Mouse (Mus musculus) MEL (cell line): ENCODE results near the gene Mta3. TPM values are rescaled to one million over a fixed set of nuclear protein-coding genes. Genes with fewer than 3 reads are reported as not detected.

ENCODE experiments used
- DNase-seq: peaks from one replicate; pipeline ENCODE4 v3.0.0; 2011; ENCODE audit warnings: low read depth, low spot score
- H3K27ac ChIP-seq: 2 replicates; pipeline ENCODE4 v1.5.1; 2012; ENCODE audit warnings: low read depth, mild to moderate bottlenecking, control low read depth, low read length, moderate library complexity; ENCODE audit not compliant: control insufficient read depth
- H3K27me3 ChIP-seq, 2 experiments: fragments of 150-350 bp in 1 of 2; sonication (generic) in 1 of 2; 2 replicates each; pipeline ENCODE4 v1.6.1; 2012; ENCODE audit warnings: low read length in 2 of 2, mild to moderate bottlenecking in 2 of 2, improper control_type of control experiment in 1 of 2, moderate library complexity in 1 of 2; ENCODE audit not compliant: insufficient read depth in 2 of 2, control insufficient read depth in 1 of 2
- H3K36me3 ChIP-seq, 2 experiments: 2 replicates each; pipeline ENCODE4 v1.6.1; 2012 to 2014; ENCODE audit warnings: low read length in 2 of 2, improper control_type of control experiment in 1 of 2, inconsistent platforms in 1 of 2, mild to moderate bottlenecking in 1 of 2; ENCODE audit not compliant: insufficient read depth in 2 of 2, control insufficient read depth in 1 of 2
- H3K4me1 ChIP-seq, 2 experiments: fragments of 150-350 bp in 1 of 2; sonication (generic) in 1 of 2; 2 replicates each; pipeline ENCODE4 v1.6.1; 2012; ENCODE audit warnings: low read length in 2 of 2, improper control_type of control experiment in 1 of 2, mild to moderate bottlenecking in 1 of 2; ENCODE audit not compliant: insufficient read depth in 2 of 2, control insufficient read depth in 1 of 2
- H3K4me3 ChIP-seq, 2 experiments: fragments of 150-350 bp in 1 of 2; sonication (generic) in 1 of 2; 2 replicates each; pipeline ENCODE4 v1.5.1; 2012; ENCODE audit warnings: low read depth in 2 of 2, low read length in 2 of 2, mild to moderate bottlenecking in 2 of 2, moderate library complexity in 2 of 2, control low read depth in 1 of 2, improper control_type of control experiment in 1 of 2; ENCODE audit not compliant: control insufficient read depth in 1 of 2, insufficient read depth in 1 of 2
- H3K79me2 ChIP-seq: 2 replicates; pipeline ENCODE4 v1.6.1; 2012; ENCODE audit warnings: mild to moderate bottlenecking, low read length, moderate library complexity; ENCODE audit not compliant: control insufficient read depth, poor library complexity, insufficient read depth
- H3K9ac ChIP-seq: 2 replicates; pipeline ENCODE4 v1.6.1; 2012; ENCODE audit warnings: low read depth, mild to moderate bottlenecking, control low read depth, low read length, moderate library complexity; ENCODE audit not compliant: control insufficient read depth, poor library complexity, severe bottlenecking
- H3K9me3 ChIP-seq: fragments of 150-350 bp; sonication (generic); replicated peaks from 2 replicates; pipeline ENCODE4 v1.6.1; 2012; ENCODE audit warnings: mild to moderate bottlenecking, low read length, improper control_type of control experiment, moderate library complexity; ENCODE audit not compliant: insufficient read depth
- BHLHE40 ChIP-seq: IDR thresholded peaks from 2 replicates; pipeline ENCODE4 v1.6.1; 2012; ENCODE audit warnings: low read depth, mild to moderate bottlenecking, inconsistent platforms, low read length, improper control_type of control experiment, borderline replicate concordance
- CHD1 ChIP-seq: IDR thresholded peaks from 2 replicates; pipeline ENCODE4 v1.6.1; 2012; ENCODE audit warnings: low read depth, mild to moderate bottlenecking, inconsistent platforms, low read length, improper control_type of control experiment
- CHD2 ChIP-seq: IDR thresholded peaks from 2 replicates; pipeline ENCODE4 v1.6.1; 2011; ENCODE audit warnings: low read length, improper control_type of control experiment
- CTCF ChIP-seq, 3 experiments: IDR thresholded peaks in 2 of 3; conservative IDR thresholded peaks in 1 of 3; 2 replicates each; pipeline ENCODE4 v1.5.1; 2011 to 2012; ENCODE audit warnings: low read length in 3 of 3, low read depth in 2 of 3, mild to moderate bottlenecking in 2 of 3, improper control_type of control experiment in 1 of 3, inconsistent platforms in 1 of 3, mixed read lengths in 1 of 3, moderate library complexity in 1 of 3; ENCODE audit not compliant: control insufficient read depth in 1 of 3, insufficient read depth in 1 of 3, poor library complexity in 1 of 3, severe bottlenecking in 1 of 3
- ETS1 ChIP-seq: IDR thresholded peaks from 2 replicates; pipeline ENCODE4 v1.6.1; 2012; ENCODE audit warnings: low read depth, mild to moderate bottlenecking, inconsistent platforms, low read length, improper control_type of control experiment, moderate library complexity
- JUND ChIP-seq: IDR thresholded peaks from 2 replicates; pipeline ENCODE4 v1.6.1; 2011; ENCODE audit warnings: low read depth, mild to moderate bottlenecking, improper control_type of control experiment, low read length
- MAFK ChIP-seq: IDR thresholded peaks from 2 replicates; pipeline ENCODE4 v1.6.1; 2011; ENCODE audit warnings: low read depth, mild to moderate bottlenecking, low read length, improper control_type of control experiment, borderline replicate concordance
- MAZ ChIP-seq: IDR thresholded peaks from 2 replicates; pipeline ENCODE4 v1.6.1; 2012; ENCODE audit warnings: low read depth, mild to moderate bottlenecking, inconsistent platforms, low read length, improper control_type of control experiment
- MXI1 ChIP-seq: IDR thresholded peaks from 2 replicates; pipeline ENCODE4 v1.6.1; 2011; ENCODE audit warnings: mild to moderate bottlenecking, low read depth, low read length, improper control_type of control experiment
- MYB ChIP-seq: IDR thresholded peaks from 2 replicates; pipeline ENCODE4 v1.6.1; 2011; ENCODE audit warnings: mild to moderate bottlenecking, low read depth, low read length, improper control_type of control experiment
- NELFE ChIP-seq: IDR thresholded peaks from 2 replicates; pipeline ENCODE4 v1.6.1; 2011; ENCODE audit warnings: low read depth, low read length, improper control_type of control experiment
- NRF1 ChIP-seq: IDR thresholded peaks from 2 replicates; pipeline ENCODE4 v1.6.1; 2014; ENCODE audit warnings: low read depth, mild to moderate bottlenecking, inconsistent platforms, low read length, improper control_type of control experiment, moderate library complexity; ENCODE audit not compliant: poor library complexity, insufficient read depth, severe bottlenecking
- POLR2AphosphoS5 ChIP-seq: IDR thresholded peaks from 2 replicates; pipeline ENCODE4 v1.6.1; 2012; ENCODE audit warnings: low read depth, borderline replicate concordance, mild to moderate bottlenecking, inconsistent platforms, low read length, moderate library complexity, mixed read lengths
- RAD21 ChIP-seq: IDR thresholded peaks from 2 replicates; pipeline ENCODE4 v1.6.1; 2011; ENCODE audit warnings: mild to moderate bottlenecking, low read depth, low read length, improper control_type of control experiment
- RCOR1 ChIP-seq: IDR thresholded peaks from 2 replicates; pipeline ENCODE4 v1.6.1; 2012; ENCODE audit warnings: low read depth, mild to moderate bottlenecking, inconsistent platforms, low read length, improper control_type of control experiment
- UBTF ChIP-seq: IDR thresholded peaks from 2 replicates; pipeline ENCODE4 v1.6.1; 2012; ENCODE audit warnings: low read depth, mild to moderate bottlenecking, inconsistent platforms, low read length, improper control_type of control experiment, moderate library complexity, borderline replicate concordance; ENCODE audit not compliant: insufficient read depth
- ZC3H11A ChIP-seq: IDR thresholded peaks from 2 replicates; pipeline ENCODE4 v1.6.1; 2012; ENCODE audit warnings: low read depth, mild to moderate bottlenecking, inconsistent platforms, low read length, improper control_type of control experiment
- ZKSCAN1 ChIP-seq: IDR thresholded peaks from 2 replicates; pipeline ENCODE4 v1.6.1; 2012; ENCODE audit warnings: low read depth, mild to moderate bottlenecking, inconsistent platforms, low read length, improper control_type of control experiment, moderate library complexity
- polyA plus RNA-seq, 2 experiments: library from polyadenylated mRNA; stranded (reverse) in 1 of 2; unstranded in 1 of 2; fragments of >175 nt in 1 of 2; fragments of >200 nt in 1 of 2; gene quantifications; 2 replicates each; pipeline versions ENCODE4 v1.2.1 to v1.2.4; 2012; ENCODE audit warnings: low replicate concordance in 2 of 2, low read depth in 1 of 2; ENCODE audit not compliant: insufficient read length in 2 of 2, insufficient read depth in 1 of 2, missing spikeins in 1 of 2
- total RNA-seq: library from RNA; depleted of rRNA; stranded (reverse); fragments of 300-350 nt; gene quantifications from 2 replicates; pipeline ENCODE4 v1.2.3, GENCODE M21; 2012

Mta3 gene
- total and polyA plus RNA-seq, 3 experiments = 28.8 to 58.2 TPM; not detected in 1

- TF ChIP-seq ZC3H11A (0 out of 2 replicates have a peak, but pooled peaks have one; percentile 2), MYB (no peak), UBTF (no peak)
Observed at GRCm38 (mm10) chr17:83666597-83667287, 39.2 kb upstream of the Mta3 start (continued).

DNA sequence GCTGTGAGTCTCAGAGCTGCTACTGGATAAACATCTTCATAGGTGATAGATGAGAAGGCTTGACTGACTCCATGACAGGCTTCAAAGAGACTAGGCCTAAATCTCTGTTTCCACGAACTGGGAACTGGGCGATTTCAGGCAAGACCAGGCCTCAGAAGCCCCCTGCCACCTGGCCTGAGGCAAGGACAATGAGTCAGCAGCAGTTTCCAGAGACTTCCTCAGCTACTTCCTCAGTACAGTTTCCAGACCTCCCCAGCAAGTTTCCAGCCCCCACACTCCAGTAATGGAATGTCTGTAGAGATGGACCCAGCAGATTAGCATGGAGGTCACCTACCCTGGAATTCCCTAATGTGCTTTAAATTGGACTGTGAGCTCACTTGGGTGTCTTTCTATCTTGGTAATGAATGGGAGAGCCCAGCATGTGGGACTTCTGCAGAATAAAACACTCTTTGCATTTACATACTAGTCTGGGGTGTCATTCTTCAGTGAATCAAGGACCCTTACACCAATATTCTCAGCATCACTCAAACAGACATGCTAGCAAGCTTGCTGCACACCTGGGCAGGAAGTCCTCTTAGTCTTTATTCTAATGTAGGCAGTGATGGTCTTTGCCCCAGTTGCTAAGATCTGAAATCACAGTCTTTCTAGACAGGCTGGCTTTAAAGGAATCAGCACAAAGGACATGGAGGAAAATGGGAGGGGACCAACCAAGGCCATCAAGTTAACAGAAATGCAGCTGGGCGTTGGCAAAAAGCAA lies 37.9 kb upstream of the Mta3 start:
- Histone ChIP-seq H3K36me3 (peaks cover 0 to 6% of the 10 kb centered on the region in 2 experiments; a peak in 2 of 4 replicates), H3K27me3 (no peaks in the 10 kb centered on the region), H3K79me2 (no peaks in the 10 kb centered on the region), H3K9ac (no peak overlapping the region), H3K27ac (no peak overlapping the region), H3K4me3 (no peak overlapping the region), H3K4me1 (peaks cover 4 to 9% of the 10 kb centered on the region in 2 experiments; a peak in 2 of 4 replicates), H3K9me3 (no peaks in the 10 kb centered on the region)
- no peak for DNase-seq
- TF ChIP-seq POLR2AphosphoS5 = no peak
- no peak for TF ChIP-seq CHD2
- no peak for TF ChIP-seq ZC3H11A
- TF ChIP-seq JUND = no peak
- TF ChIP-seq MXI1 = no peak
- no peak for TF ChIP-seq MAFK
- no peak for TF ChIP-seq RAD21
- TF ChIP-seq NELFE = no peak
- TF ChIP-seq CHD1 = no peak

DNA sequence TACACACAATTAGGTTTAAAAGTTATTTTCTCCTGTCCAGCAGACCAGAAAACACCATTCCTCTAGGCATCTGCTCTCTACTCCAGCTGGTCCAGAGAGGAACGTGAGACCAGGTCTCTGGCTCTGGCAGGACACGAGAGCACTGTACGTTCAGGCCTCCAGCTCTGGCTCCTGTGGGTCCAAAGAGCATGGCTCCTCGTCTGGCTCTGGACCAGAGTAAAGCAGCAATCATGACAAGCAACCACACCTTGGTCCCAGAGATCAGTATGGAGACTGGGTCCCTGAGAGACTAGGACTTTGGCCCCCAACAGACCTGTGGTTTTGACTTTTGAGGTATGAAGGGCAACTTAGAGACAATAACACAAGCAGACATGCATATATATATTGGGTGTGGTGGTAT lies 33.3 kb upstream of the Mta3 start:
- Histone ChIP-seq H3K27ac (no peak overlapping the region), H3K36me3 (no peaks in the 10 kb centered on the region), H3K79me2 (no peaks in the 10 kb centered on the region)
- TF ChIP-seq NRF1 (no peak), ZC3H11A (no peak), RAD21 (no peak), JUND (no peak), BHLHE40 (no peak), ZKSCAN1 (no peak), MXI1 (no peak), MYB (no peak), RCOR1 (no peak), CTCF (IDR thresholded peaks at IDR 0.05 in 2 of 3, conservative IDR thresholded peaks at IDR 0.05 in 1 of 3; ENCODE audit: control insufficient read depth in 1 of 3, insufficient read depth in 1 of 3, low read depth in 2 of 3, low read length in 3 of 3, poor library complexity in 1 of 3, severe bottlenecking in 1 of 3) (no peak), ETS1 (no peak), UBTF (no peak), MAZ (no peak), NELFE (no peak), CHD1 (no peak)
- TF ChIP-seq, all 39 proteins: peak for 0
- no peak for DNase-seq
- no peak overlapping the region for H3K9ac ChIP-seq
- no peaks in the 10 kb centered on the region for H3K9me3 ChIP-seq
- H3K27me3 ChIP-seq = no peaks in the 10 kb centered on the region
- no peak overlapping the region for H3K4me3 ChIP-seq
- H3K4me1 ChIP-seq = no peaks in the 10 kb centered on the region
